Mouse (Mus musculus): ENCODE data around the gene Rad51b. TPM values are rescaled to one million over a fixed set of nuclear protein-coding genes. Genes with fewer than 3 reads are reported as not detected.

The Rad51b gene
- polyA plus RNA-seq, 1 experiment from 2014 or later: 6.4 TPM

DNA sequence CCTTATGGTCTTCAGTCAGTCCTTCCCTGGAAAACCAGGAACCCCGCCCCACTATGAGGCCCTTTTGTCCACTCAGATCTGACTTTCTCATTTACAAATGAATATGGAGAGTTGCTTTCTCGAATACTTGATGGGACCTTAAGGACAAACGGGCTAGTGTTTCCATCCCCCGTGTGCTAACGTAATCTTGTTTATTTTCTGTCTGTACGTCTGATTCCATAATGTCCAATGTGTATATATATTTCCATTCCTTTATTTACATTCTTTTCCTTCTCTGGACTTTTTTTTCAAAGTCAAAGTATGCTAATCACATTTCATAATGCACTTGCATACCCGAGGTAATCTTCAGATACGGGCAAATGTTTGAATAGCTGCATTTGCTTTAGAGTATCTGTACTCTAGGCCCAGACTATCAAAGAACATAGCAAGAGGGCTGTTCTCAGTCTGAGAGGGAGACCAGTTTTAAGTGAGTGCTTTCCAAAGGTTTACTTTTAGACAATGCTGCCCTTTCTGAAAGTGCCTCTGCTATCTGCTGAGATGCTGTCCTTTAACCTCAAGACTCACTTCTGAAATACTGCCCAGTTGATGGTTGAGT lies 152.8 kb downstream of the Rad51b start:
- Histone ChIP-seq H3K36me3 (replicated peaks) (no peaks in the 10 kb centered on the region), H3K4me3 (no peak overlapping the region), H3K27ac (replicated peaks) (no peak overlapping the region), H3K4me1 (peaks cover 7% of the 10 kb centered on the region), H3K27me3 (replicated peaks; ENCODE audit: low read depth, poor library complexity, severe bottlenecking) (no peaks in the 10 kb centered on the region), H3K9me3 (no peaks in the 10 kb centered on the region)
- no peak for DNase-seq (ENCODE audit: low spot score)
- WGBS: 86% methylated on average over 8 of the region's 8 CpGs

DNA sequence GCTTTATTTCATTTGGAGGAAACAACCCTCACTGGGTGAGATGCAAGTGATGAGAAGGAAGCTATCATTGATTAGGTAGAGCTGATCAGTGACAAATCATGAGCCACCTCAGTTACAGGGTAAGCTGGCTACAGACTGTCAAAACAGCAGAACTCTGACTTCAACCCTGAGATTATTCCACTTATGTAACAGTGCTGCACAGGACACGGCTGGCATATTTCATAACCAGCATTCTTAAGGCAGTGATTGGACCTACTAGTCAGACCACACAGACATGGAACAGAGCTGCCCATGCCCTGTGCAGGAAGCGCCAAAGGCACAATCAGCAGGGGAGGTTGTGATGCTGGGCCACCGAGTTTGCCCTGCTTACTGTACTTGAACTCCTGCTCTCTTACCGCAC lies 155.8 kb downstream of the Rad51b start:
- H3K4me1 ChIP-seq: peaks cover 21% of the 10 kb centered on the region
- WGBS: 90% methylated on average over 4 of the region's 4 CpGs

DNA sequence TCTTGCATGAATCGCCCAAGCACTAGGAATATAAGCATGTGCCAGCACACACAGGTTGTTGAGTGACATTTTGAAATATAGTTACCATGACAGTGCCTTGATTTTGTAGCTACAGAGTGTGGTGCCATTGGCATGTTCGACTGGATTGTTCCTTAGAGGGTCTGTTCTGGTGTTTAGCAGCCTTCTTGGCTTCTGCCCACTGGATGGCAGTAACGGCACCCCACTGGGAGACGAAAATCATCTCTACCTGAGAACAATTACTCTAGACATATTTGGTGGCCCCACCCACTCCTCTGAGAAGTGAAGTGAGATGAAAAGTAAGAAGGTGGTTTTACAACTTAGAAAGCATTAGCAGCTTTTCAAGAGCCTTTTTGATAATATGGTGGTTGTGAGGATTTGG lies 156.9 kb downstream of the Rad51b start:
- Histone ChIP-seq H3K27ac (replicated peaks) (no peak overlapping the region), H3K4me3 (no peak overlapping the region), H3K4me1 (peaks cover 21% of the 10 kb centered on the region), H3K27me3 (replicated peaks; ENCODE audit: low read depth, poor library complexity, severe bottlenecking) (no peaks in the 10 kb centered on the region), H3K9me3 (no peaks in the 10 kb centered on the region), H3K36me3 (replicated peaks) (no peaks in the 10 kb centered on the region)
- no peak for DNase-seq (ENCODE audit: low spot score)
- WGBS: 77% methylated on average over 4 of the region's 4 CpGs

More for the DNA sequence above, 155.8 kb downstream of the Rad51b start:
- H3K9me3 ChIP-seq: no peaks in the 10 kb centered on the region
- no peak overlapping the region for H3K4me3 ChIP-seq
- no peak overlapping the region for H3K27ac ChIP-seq (replicated peaks)
- DNase-seq (ENCODE audit: low spot score): no peak
- no peaks in the 10 kb centered on the region for H3K36me3 ChIP-seq (replicated peaks)
- no peaks in the 10 kb centered on the region for H3K27me3 ChIP-seq (replicated peaks; ENCODE audit: low read depth, poor library complexity, severe bottlenecking)

DNA sequence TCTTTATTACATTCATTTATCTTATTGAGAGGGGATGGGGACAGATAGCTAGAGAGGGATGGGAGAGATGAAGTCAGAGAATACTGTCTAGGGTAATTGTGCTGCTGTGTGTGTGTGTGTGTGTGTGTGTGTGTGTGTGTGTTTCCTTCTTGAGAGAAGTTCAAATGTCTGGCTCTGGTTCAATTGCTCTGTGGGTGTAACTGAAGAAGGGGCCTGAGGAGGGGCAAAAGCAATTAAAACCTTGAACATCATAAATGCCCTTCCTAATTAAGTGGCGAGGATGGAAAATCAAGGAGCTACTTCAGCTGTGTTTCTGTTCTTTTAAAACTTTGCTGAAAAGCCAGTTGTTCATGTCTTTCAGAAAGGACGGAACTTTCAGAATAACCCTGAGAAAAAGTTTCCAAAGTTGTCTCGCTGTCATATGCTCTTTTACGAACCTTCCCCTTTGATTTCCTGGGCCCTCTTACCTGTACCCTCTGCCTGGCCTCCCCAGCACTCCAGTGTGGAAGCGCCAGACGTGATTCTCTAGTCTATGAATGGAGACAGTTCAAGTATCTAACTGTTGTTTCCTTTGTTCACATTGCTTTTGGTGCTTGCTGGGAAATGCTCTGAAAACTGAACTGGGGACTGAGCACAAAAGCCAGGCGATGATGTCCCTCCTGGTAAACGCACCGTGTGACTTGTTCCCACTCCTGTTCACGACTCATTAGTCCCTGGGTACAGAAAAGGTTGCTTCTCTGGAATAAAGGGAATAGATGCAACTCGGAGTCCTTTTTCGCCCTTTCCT lies 158.2 kb downstream of the Rad51b start:
- Histone ChIP-seq H3K9me3 (no peaks in the 10 kb centered on the region), H3K4me1 (peaks cover 21% of the 10 kb centered on the region), H3K36me3 (replicated peaks) (no peaks in the 10 kb centered on the region), H3K27ac (replicated peaks) (peak overlapping the region; percentile 55; the same call in 1 of the 2 replicates), H3K27me3 (replicated peaks; ENCODE audit: low read depth, poor library complexity, severe bottlenecking) (no peaks in the 10 kb centered on the region), H3K4me3 (no peak overlapping the region)
- 69% methylated on average over 12 of the region's 12 CpGs for WGBS
- no peak for DNase-seq (ENCODE audit: low spot score)

DNA sequence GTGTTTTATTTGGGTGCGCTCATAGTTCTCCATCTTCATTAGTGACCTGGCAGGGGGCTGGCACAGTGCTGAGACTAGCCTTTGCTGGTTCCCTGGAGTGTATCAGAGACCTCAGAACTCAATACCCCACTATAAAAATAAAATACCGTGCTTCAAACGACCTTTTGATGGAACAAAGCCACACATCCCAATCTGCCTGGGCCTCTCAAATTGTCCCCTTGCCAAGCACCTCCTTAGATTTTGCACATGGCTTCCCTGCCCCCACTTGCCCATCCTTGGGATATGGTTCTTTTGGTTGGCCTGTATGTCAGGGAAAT lies 158.7 kb downstream of the Rad51b start:
- Histone ChIP-seq H3K27me3 (replicated peaks; ENCODE audit: low read depth, poor library complexity, severe bottlenecking) (no peaks in the 10 kb centered on the region), H3K4me3 (no peak overlapping the region), H3K27ac (replicated peaks) (peak overlapping the region; percentile 55), H3K4me1 (peaks cover 21% of the 10 kb centered on the region), H3K9me3 (no peaks in the 10 kb centered on the region), H3K36me3 (replicated peaks) (no peaks in the 10 kb centered on the region)
- 60% methylated on average over 3 of the region's 3 CpGs for WGBS
- no peak for DNase-seq (ENCODE audit: low spot score)

DNA sequence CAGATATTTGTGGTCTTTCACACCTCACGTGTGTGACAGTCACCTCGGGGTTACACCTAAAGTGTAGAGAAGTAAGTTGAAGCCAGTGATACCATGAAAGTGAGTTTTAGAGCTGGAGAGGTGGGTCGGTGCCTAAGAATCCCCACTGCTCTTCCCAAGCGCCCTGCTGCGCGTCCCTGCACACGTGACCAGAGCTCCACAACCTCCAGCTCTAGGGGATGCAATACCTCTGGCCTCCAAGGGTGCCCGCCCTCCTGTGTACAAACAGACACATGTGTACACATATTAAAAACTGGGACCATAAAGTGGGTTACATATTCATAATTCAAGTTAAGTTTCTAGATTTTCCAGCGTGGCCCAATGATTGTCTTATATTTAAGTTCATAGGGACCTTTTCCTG lies 159.2 kb downstream of the Rad51b start:
- no peak overlapping the region for H3K4me3 ChIP-seq
- H3K36me3 ChIP-seq (replicated peaks): no peaks in the 10 kb centered on the region
- H3K4me1 ChIP-seq: peaks cover 21% of the 10 kb centered on the region
- H3K27me3 ChIP-seq (replicated peaks; ENCODE audit: low read depth, poor library complexity, severe bottlenecking): no peaks in the 10 kb centered on the region
- 89% methylated on average over 9 of the region's 9 CpGs for WGBS
- no peak for DNase-seq (ENCODE audit: low spot score)
- H3K9me3 ChIP-seq: no peaks in the 10 kb centered on the region
- peak overlapping the region; percentile 55 for H3K27ac ChIP-seq (replicated peaks)

DNA sequence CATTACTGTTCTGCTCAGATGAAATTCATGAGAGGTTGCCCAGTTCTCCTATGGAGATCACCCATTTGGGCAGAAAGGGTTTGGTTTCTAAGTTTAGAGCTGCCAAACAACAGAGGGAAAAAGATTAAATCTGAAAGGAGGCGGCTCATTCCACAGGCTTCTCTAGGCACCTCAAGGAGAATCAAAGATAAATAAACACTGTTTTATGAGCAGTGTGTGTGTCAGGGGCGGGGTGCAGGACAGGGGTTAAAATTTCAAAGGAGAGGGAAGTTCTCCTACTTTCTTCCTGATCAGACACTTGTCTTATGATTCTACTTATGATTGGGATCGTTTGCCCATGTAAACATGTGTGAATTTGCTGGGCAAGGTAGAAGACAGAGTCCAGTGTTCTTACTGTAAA lies 166.3 kb downstream of the Rad51b start:
- Histone ChIP-seq H3K36me3 (replicated peaks) (no peaks in the 10 kb centered on the region), H3K27ac (replicated peaks) (no peak overlapping the region), H3K9me3 (no peaks in the 10 kb centered on the region), H3K27me3 (replicated peaks; ENCODE audit: low read depth, poor library complexity, severe bottlenecking) (no peaks in the 10 kb centered on the region), H3K4me3 (no peak overlapping the region), H3K4me1 (peaks cover 11% of the 10 kb centered on the region; the same call in 1 of the 2 replicates)
- DNase-seq (ENCODE audit: low spot score): no peak
- 70% methylated on average over 3 of the region's 3 CpGs for WGBS

DNA sequence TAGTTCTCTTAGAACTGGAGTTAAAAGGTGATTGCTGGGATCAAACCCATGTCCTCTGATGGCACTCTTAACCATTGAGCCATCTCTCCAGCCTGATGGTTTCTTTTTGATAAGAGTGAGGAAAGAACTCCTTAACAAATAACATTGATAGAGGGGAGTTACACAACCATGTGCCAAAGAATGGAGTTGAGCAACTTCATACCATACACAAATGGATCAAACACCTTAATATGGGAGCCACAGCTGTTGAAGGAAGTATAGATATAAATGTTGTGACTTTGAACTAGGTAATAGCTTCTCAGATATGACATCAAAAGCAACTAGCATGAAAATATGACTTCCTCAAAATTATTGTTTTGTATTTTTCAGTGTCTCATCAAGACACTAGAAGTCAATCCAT lies 173.0 kb downstream of the Rad51b start:
- Histone ChIP-seq H3K27ac (replicated peaks) (no peak overlapping the region), H3K4me1 (peaks cover 5% of the 10 kb centered on the region; the same call in 1 of the 2 replicates), H3K27me3 (replicated peaks; ENCODE audit: low read depth, poor library complexity, severe bottlenecking) (no peaks in the 10 kb centered on the region), H3K9me3 (no peaks in the 10 kb centered on the region), H3K4me3 (no peak overlapping the region), H3K36me3 (replicated peaks) (no peaks in the 10 kb centered on the region)
- no peak for DNase-seq (ENCODE audit: low spot score)

DNA sequence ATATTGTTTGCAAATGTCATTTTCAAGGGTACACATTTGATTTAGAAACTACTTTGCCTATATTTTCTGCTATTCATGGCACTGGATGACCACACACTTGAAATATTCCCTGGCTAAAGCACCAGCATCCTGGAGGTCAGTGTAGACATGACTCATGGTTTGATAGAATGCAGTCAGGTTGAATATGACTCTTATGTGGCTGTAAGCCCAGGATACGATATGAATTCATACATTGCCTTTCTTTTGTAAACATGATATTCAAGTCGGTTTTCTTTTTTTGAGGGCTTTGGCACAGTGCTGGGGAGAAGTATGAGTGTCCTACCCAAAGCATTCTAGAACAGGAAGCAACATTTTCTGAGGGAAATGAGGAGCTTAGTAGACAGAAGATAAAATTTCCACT lies 174.8 kb downstream of the Rad51b start:
- no peak for DNase-seq (ENCODE audit: low spot score)
- H3K36me3 ChIP-seq (replicated peaks): no peaks in the 10 kb centered on the region
- H3K27me3 ChIP-seq (replicated peaks; ENCODE audit: low read depth, poor library complexity, severe bottlenecking): no peaks in the 10 kb centered on the region
- H3K27ac ChIP-seq (replicated peaks): no peak overlapping the region
- no peak overlapping the region for H3K4me3 ChIP-seq
- no peaks in the 10 kb centered on the region for H3K9me3 ChIP-seq
- peaks cover 6% of the 10 kb centered on the region; the same call in 1 of the 2 replicates for H3K4me1 ChIP-seq
- 89% methylated on average over 2 of the region's 2 CpGs for WGBS

DNA sequence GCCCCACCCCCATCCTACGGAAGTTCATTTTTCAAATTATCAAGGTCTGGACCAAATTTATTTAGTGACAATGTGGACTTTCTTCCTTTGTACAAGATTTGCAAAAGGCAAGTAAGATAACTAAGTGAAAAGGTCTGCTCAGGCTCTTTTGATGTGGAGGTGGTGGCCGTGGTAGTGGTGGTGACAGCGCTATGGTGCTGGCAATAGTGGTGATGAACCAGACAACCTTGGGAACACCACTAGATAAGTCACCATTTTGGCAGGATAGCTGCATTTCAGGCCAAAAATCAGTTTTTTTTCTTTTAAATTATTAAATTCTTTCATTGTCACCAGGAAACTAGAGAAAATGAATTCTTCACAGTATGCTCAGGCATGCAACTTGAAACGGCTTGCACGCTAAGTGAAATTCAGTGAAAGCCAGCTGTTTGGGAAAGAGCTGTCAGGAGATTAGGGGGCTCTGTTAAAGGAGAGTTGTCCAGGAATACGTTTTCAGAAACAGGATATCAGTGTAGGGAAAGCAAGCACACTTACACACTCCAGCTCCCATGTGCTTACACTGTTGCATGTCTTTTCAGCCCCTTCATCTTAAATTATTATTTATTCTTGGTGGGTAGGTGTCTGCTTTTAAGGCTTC lies 179.4 kb downstream of the Rad51b start:
- no peak for DNase-seq (ENCODE audit: low spot score)
- Histone ChIP-seq H3K9me3 (no peaks in the 10 kb centered on the region), H3K27ac (replicated peaks) (no peak overlapping the region), H3K4me1 (peaks cover 9% of the 10 kb centered on the region; the same call in 1 of the 2 replicates), H3K4me3 (no peak overlapping the region), H3K27me3 (replicated peaks; ENCODE audit: low read depth, poor library complexity, severe bottlenecking) (no peaks in the 10 kb centered on the region), H3K36me3 (replicated peaks) (no peaks in the 10 kb centered on the region)
- WGBS: 72% methylated on average over 6 of the region's 6 CpGs

DNA sequence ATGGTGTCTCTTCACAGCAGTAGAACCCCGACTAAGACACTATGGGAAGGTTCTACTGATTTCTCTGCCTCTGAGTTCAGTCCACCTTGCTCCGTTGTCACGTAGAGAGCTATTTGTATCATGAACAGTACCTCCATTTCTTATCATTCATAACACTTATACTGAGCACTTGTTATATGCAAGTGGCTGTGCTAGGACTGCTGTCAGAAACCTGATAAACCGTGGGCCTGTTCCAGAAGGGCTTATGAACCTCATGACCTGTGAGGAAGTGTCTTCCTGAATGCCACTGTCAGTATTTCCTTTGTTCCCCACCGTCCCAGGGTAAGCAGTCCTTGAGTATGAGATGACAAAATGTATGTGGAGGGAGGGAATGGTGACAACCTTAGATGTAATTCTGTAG lies 181.7 kb downstream of the Rad51b start:
- no peaks in the 10 kb centered on the region for H3K36me3 ChIP-seq (replicated peaks)
- no peak for DNase-seq (ENCODE audit: low spot score)
- no peaks in the 10 kb centered on the region for H3K27me3 ChIP-seq (replicated peaks; ENCODE audit: low read depth, poor library complexity, severe bottlenecking)
- H3K27ac ChIP-seq (replicated peaks): no peak overlapping the region
- 85% methylated on average over 5 of the region's 5 CpGs for WGBS
- no peak overlapping the region for H3K4me3 ChIP-seq
- no peaks in the 10 kb centered on the region for H3K9me3 ChIP-seq
- peaks cover 9% of the 10 kb centered on the region; the same call in 1 of the 2 replicates for H3K4me1 ChIP-seq

DNA sequence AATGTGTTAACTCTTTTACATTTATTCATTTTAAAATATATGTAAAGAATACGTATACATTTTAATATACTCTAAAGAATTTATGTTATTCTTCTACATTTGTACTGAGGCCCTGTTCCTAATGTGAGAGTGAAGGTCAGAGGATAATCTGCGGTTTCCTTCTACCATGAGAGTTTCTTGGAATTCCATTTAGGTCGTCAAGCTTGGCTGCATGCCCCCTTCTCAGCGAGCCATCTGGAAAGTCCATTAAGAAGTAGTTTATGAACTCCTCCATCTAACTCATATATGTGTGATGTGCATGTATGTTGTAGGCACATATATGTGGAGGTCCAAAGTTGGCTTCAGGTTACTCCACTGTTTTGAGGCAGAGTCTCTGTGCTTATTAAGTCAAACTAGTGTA lies 188.4 kb downstream of the Rad51b start:
- no peak for DNase-seq (ENCODE audit: low spot score)

More for the DNA sequence above, 188.4 kb downstream of the Rad51b start:
- Histone ChIP-seq H3K4me1 (peaks cover 7% of the 10 kb centered on the region; the same call in 1 of the 2 replicates), H3K27me3 (replicated peaks; ENCODE audit: low read depth, poor library complexity, severe bottlenecking) (no peaks in the 10 kb centered on the region), H3K4me3 (no peak overlapping the region), H3K36me3 (replicated peaks) (no peaks in the 10 kb centered on the region), H3K9me3 (no peaks in the 10 kb centered on the region), H3K27ac (replicated peaks) (no peak overlapping the region)
- 92% methylated on average over 4 of the region's 4 CpGs for WGBS

Measured in embryonic facial prominence, embryonic 10.5 days (tissue).